Mouse (Mus musculus) bone marrow macrophage, adult 2 months (primary cell): ENCODE data around the gene Osbpl11.

Experiments used
- CTCF ChIP-seq: IDR thresholded peaks from 2 replicates; pipeline ENCODE4 v1.5.1; 2012; ENCODE audit warnings: low read depth, mild to moderate bottlenecking, low read length, moderate library complexity
- POLR2A ChIP-seq: IDR thresholded peaks from 2 replicates; pipeline ENCODE4 v1.6.1; 2012; ENCODE audit warnings: mild to moderate bottlenecking, low read depth, low read length, borderline replicate concordance

- TF ChIP-seq POLR2A (no peak), CTCF (no peak)
Observed at GRCm38 (mm10) chr16:33283079-33283478, 98.2 kb downstream of the Osbpl11 start.
